Mouse (Mus musculus) kidney, postnatal 25 days (tissue): ENCODE data around the gene Cdpf1.

Experiments
- DNase-seq, 2 experiments: peaks; one replicate each; pipeline ENCODE4 v3.0.0; 2021; ENCODE audit warnings: mixed read lengths in 2 of 2

Gene Cdpf1

GRCm38 (mm10) chr15:85757768-85758167 lies 53.7 kb downstream of the Cdpf1 start:
- DNase-seq, result no peak
